Mouse (Mus musculus): ENCODE measurements around the gene Ces1e.

Gene Ces1e

DNA sequence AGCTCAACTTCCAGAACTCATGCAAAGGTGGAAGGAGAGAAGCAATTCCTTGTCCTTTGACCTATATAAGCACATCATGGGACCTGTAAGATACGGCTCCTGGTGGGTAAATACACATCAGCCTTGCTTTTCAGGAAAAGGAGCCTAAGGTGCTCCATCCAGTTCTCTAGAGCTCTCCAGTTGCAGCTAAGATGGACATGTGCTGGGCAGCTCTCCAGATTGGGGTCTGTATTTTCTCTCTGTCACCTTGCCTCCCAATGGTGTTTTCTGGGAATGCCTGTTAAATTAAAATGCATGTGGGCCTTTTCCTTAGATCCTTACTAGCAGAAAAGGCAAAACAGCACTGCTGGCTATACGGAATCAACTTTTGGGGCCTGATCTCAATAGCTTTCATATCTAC lies 54.9 kb downstream of the Ces1e start:
- no peak for DNase-seq

DNA sequence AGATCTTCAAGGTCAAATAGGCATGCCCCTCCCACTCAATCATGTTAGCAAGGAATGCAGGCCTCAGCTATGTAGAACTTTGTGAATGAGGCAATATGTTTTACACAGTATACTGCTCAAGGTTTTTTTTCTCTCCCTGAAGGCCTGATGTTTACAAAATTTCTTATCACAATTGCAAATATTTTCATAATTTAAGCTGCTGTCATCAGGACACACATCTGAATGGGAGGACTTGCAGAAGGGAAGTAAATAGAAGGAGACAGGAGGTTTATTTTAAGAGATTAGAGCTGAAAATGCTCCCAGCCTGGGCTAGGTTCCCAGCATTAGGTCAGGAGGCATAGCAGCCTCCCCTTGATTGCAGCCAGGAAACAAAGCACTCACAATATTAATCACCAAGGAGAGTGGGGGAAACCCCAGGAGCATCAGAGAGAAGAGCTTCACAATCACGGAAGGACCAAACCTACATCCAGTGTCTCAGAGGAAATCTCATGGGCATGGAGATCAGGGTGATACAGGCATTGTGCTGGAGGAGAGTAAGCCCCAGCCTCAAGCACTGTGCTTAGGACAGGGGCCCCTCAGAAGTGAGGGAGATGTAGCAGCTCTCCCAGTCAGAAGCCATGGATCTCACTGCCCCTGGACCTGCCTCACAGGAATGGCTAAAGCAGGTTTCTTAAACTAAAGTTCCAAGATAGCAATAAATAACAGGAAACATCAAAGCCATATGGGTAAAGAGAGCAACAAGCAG lies 57.4 kb downstream of the Ces1e start:
- no peak for DNase-seq

DNA sequence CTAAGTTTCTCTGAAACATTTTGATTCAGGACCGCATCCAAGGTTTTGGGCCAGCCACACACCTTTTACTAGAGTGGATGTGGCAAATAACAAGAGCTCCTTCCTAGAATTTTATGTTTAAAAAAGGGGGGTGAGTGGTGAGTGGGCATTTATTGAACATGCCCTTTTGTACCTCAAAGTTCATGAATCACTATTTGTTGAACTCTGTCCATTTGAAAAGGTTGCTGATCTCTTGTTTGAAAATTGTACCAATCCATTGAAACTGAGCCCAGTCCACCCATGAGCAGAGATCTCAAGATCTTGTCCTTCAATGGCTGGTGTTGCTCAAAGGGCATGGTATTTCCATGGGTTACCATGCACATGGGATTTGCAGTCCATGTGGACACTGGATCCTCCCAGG lies 66.1 kb downstream of the Ces1e start:
- DNase-seq = no peak

DNA sequence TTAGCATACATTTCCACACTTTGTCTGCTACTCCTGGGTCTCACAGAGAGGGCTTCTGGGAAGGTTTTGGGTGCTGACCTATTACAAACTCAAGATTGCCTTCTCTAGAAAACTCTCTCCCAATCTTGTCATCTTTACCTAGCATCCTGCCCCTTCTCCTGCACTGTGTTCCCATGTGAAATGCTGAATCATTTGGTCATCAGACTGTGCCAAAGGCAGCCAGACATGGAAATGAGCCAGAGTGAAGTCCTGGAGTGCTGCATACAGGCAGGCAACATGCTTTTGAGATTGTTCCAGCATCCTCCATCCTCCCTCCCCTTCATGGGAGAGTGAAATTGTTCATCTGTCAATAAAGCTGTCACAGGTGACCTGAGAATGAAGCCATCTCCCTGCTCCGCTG lies 78.0 kb downstream of the Ces1e start:
- no peak for DNase-seq

All from liver (tissue).